Mouse (Mus musculus): ENCODE measurements at regions not wholly inside any gene's neighbourhood (a gene's known extent, or its start where the extent isn't known, plus 50 kb on each side); places are given as distances from the start of the nearest gene placed in this dataset.

- no peak overlapping the region for H3K4me2 ChIP-seq (replicated peaks)
- no peak overlapping the region for H3K27ac ChIP-seq
Observed at GRCm38 (mm10) chr14:66584699-66585098, 575.7 kb upstream of the Gulo start.

GRCm38 (mm10) chr14:66579904-66580492 lies 571.0 kb upstream of the Gulo start:
- H3K9ac ChIP-seq, result no peak overlapping the region
- no peaks in the 10 kb centered on the region for H3K36me3 ChIP-seq
- ATAC-seq, result no peak
- no peaks in the 10 kb centered on the region for H3K4me1 ChIP-seq (replicated peaks)
- WGBS, result 55% methylated on average over 6 of the region's 6 CpGs
- H3K27ac ChIP-seq, result no peak overlapping the region
- no peak overlapping the region for H3K4me2 ChIP-seq (replicated peaks)
- no peak overlapping the region for H3K4me3 ChIP-seq (replicated peaks)
- H3K27me3 ChIP-seq (replicated peaks), result no peaks in the 10 kb centered on the region
- no peaks in the 10 kb centered on the region for H3K9me3 ChIP-seq

More at GRCm38 (mm10) chr14:66584699-66585098, 575.7 kb upstream of the Gulo start:
- H3K4me3 ChIP-seq (replicated peaks), result no peak overlapping the region
- 81% methylated on average over 4 of the region's 4 CpGs for WGBS
- no peak for ATAC-seq
- H3K36me3 ChIP-seq, result no peaks in the 10 kb centered on the region
- H3K27me3 ChIP-seq (replicated peaks), result no peaks in the 10 kb centered on the region
- no peak overlapping the region for H3K9ac ChIP-seq
- H3K4me1 ChIP-seq (replicated peaks), result no peaks in the 10 kb centered on the region
- H3K9me3 ChIP-seq, result no peaks in the 10 kb centered on the region

DNA sequence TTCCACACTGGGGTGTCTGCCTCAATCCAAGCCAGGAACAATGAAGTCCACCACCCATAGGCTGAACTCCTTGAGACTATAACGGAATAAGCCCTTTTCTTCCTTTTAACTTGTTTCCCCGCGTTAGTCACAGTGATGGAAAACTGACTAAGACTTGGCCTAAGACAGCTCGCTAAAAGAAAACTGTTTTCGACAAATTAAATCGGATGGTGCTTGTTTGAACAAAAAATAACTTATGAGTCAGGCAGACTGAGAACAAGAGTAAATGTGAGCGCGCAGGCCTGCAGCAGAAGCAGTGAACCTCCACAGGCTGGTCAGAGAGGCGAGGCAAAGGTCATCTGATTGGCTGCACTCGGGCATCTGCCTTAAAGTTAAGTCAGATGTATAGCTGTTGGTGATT lies 557.6 kb upstream of the Gulo start:
- no peak overlapping the region for H3K27ac ChIP-seq
- no peak overlapping the region for H3K9ac ChIP-seq
- H3K4me2 ChIP-seq (replicated peaks), result no peak overlapping the region
- H3K27me3 ChIP-seq (replicated peaks), result no peaks in the 10 kb centered on the region
- H3K9me3 ChIP-seq, result no peaks in the 10 kb centered on the region
- no peak overlapping the region for H3K4me3 ChIP-seq (replicated peaks)
- H3K36me3 ChIP-seq, result no peaks in the 10 kb centered on the region
- ATAC-seq, result no peak
- WGBS, result 78% methylated on average over 10 of the region's 10 CpGs
- no peaks in the 10 kb centered on the region for H3K4me1 ChIP-seq (replicated peaks)

DNA sequence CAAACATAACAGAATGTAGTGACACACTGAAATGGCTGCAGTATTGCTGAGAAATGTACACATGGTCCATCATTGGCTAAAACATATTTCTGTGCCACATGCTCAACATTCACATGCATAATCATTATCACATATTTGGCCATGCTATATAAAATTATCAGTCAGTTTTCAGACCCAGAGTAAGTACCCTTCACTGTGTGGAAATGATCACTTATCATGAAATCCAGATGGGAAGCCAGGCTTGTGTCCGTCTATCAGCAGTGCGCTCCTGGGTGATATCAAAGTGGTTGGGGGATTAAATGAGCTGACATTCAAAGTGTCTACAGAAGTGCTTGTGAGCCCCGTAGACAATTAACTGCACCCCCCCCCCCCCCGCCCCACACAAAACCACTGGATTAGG lies 553.7 kb upstream of the Gulo start:
- H3K4me3 ChIP-seq (replicated peaks), result no peak overlapping the region
- H3K4me1 ChIP-seq (replicated peaks), result no peaks in the 10 kb centered on the region
- no peak overlapping the region for H3K4me2 ChIP-seq (replicated peaks)
- H3K27ac ChIP-seq, result no peak overlapping the region
- no peaks in the 10 kb centered on the region for H3K36me3 ChIP-seq
- ATAC-seq, result no peak
- no peaks in the 10 kb centered on the region for H3K9me3 ChIP-seq
- H3K9ac ChIP-seq, result no peak overlapping the region
- WGBS, result 83% methylated on average over 4 of the region's 4 CpGs
- no peaks in the 10 kb centered on the region for H3K27me3 ChIP-seq (replicated peaks)

GRCm38 (mm10) chr14:66561715-66562114 lies 552.7 kb upstream of the Gulo start:
- Histone ChIP-seq H3K27ac (no peak overlapping the region), H3K9ac (no peak overlapping the region), H3K36me3 (no peaks in the 10 kb centered on the region), H3K4me1 (replicated peaks) (no peaks in the 10 kb centered on the region), H3K4me3 (replicated peaks) (no peak overlapping the region), H3K9me3 (no peaks in the 10 kb centered on the region), H3K27me3 (replicated peaks) (no peaks in the 10 kb centered on the region), H3K4me2 (replicated peaks) (no peak overlapping the region)
- no peak for ATAC-seq
- 81% methylated on average over 3 of the region's 3 CpGs for WGBS

DNA sequence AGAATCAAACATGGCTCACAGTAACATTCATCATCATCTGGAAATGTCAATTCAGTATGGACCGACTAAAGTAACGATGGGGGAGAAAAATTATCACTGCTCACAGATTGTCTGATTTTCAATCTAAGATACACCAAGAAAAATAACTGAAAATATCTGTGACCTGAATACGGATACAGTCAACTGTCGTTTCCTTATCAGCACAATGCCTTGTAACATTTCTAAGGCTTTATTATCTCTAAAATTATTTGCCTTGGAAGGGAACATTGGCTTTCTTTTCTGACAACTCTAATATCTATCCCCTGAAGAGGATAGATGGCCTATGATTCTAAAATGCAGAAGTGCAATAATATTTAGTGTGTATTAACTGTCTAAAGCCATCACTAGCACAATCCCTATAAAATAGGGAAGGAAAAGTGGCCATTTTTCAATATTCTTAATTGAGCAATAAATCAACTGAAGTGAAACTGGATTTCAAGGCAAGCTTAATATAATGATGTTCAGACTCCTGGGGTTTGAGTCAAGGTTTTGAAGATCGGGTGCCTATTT lies 552.1 kb upstream of the Gulo start:
- H3K9me3 ChIP-seq, result no peaks in the 10 kb centered on the region
- H3K36me3 ChIP-seq, result no peaks in the 10 kb centered on the region
- ATAC-seq, result no peak
- no peak overlapping the region for H3K4me2 ChIP-seq (replicated peaks)
- H3K27ac ChIP-seq, result no peak overlapping the region
- no peaks in the 10 kb centered on the region for H3K27me3 ChIP-seq (replicated peaks)
- H3K9ac ChIP-seq, result no peak overlapping the region
- no peaks in the 10 kb centered on the region for H3K4me1 ChIP-seq (replicated peaks)
- 90% methylated on average over 5 of the region's 5 CpGs for WGBS
- no peak overlapping the region for H3K4me3 ChIP-seq (replicated peaks)

- Histone ChIP-seq H3K4me3 (replicated peaks) (no peak overlapping the region), H3K27me3 (replicated peaks) (no peaks in the 10 kb centered on the region), H3K4me2 (replicated peaks) (no peak overlapping the region), H3K36me3 (no peaks in the 10 kb centered on the region), H3K9me3 (no peaks in the 10 kb centered on the region), H3K9ac (no peak overlapping the region), H3K27ac (no peak overlapping the region), H3K4me1 (replicated peaks) (no peaks in the 10 kb centered on the region)
- no peak for ATAC-seq
- 92% methylated on average over 5 of the region's 5 CpGs for WGBS
Observed at GRCm38 (mm10) chr14:66558393-66558792, 549.4 kb upstream of the Gulo start.

DNA sequence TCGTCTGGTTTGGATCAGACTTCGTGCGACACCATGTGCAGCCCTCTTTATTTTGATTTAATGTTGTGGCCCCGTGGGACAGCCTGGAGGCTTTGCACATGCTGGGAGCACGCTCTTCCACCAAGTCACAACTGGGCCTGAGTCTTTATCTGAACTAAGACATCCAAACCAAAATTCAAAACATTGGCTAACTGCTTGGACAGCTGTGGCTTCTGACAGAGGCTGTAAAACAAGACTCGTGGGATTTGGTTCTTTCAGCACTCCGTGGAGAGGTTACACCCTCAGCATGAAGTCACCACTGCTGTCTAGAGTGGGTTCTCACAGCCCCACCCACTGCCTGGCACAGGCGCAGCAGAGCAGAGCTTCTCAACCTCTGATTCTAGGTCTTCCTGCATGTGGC lies 548.6 kb upstream of the Gulo start:
- no peak overlapping the region for H3K4me2 ChIP-seq (replicated peaks)
- 65% methylated on average over 8 of the region's 8 CpGs for WGBS
- no peak overlapping the region for H3K9ac ChIP-seq
- no peak overlapping the region for H3K27ac ChIP-seq
- no peaks in the 10 kb centered on the region for H3K9me3 ChIP-seq
- ATAC-seq, result no peak
- H3K27me3 ChIP-seq (replicated peaks), result no peaks in the 10 kb centered on the region
- no peaks in the 10 kb centered on the region for H3K4me1 ChIP-seq (replicated peaks)
- no peaks in the 10 kb centered on the region for H3K36me3 ChIP-seq
- no peak overlapping the region for H3K4me3 ChIP-seq (replicated peaks)

DNA sequence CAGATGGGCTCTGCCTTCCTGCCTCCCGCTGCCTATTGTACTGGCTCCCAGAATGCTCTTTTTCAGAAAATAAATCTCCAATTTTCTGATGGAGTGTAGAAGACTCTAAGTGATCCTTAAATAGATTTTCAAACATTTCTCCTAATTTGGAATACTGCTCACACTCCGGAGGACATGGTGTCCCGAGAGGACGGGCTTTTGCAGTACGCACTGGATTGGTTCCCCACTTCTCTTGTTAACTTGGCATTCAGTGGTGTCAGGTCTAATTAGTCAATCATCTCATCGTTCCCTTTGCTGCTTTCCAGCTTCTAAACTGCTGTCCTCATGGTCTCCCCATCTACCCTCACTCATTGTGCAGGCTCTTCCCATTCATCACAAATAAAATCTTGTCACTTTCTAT lies 529.5 kb upstream of the Gulo start:
- Histone ChIP-seq H3K27me3 (replicated peaks) (no peaks in the 10 kb centered on the region), H3K4me2 (replicated peaks) (no peak overlapping the region), H3K9me3 (no peaks in the 10 kb centered on the region), H3K27ac (no peak overlapping the region), H3K9ac (no peak overlapping the region), H3K4me1 (replicated peaks) (no peaks in the 10 kb centered on the region), H3K36me3 (no peaks in the 10 kb centered on the region), H3K4me3 (replicated peaks) (no peak overlapping the region)
- WGBS, result 89% methylated on average over 6 of the region's 6 CpGs
- no peak for ATAC-seq

GRCm38 (mm10) chr14:66534671-66535070 lies 525.7 kb upstream of the Gulo start:
- WGBS, result 50% methylated on average over 1 of the region's 1 CpGs
- Histone ChIP-seq H3K9ac (no peak overlapping the region), H3K27me3 (replicated peaks) (no peaks in the 10 kb centered on the region), H3K4me3 (replicated peaks) (no peak overlapping the region), H3K36me3 (no peaks in the 10 kb centered on the region), H3K27ac (no peak overlapping the region), H3K4me1 (replicated peaks) (no peaks in the 10 kb centered on the region), H3K9me3 (no peaks in the 10 kb centered on the region), H3K4me2 (replicated peaks) (no peak overlapping the region)
- no peak for ATAC-seq

DNA sequence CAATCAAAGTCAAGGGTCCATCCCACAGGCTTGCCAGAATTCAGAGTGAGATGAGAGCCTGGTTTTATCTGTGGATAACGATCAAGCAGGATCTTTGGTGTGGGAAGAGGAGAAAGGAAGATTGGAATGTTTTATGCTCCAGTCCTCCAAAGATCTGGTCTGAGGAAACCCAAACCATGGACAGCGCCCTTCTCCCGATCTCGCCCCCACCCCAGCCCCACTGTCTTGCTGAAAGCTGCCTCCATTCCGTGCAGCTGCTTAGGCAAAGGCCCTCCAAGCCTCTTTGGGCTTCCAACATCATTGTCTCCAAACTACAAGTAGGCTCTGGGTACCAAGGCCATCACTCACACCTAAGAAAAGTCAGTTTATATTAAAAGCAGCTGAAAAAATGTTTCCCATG lies 519.1 kb upstream of the Gulo start:
- no peak overlapping the region for H3K27ac ChIP-seq
- H3K9ac ChIP-seq, result no peak overlapping the region
- H3K27me3 ChIP-seq (replicated peaks), result no peaks in the 10 kb centered on the region
- ATAC-seq, result no peak
- H3K36me3 ChIP-seq, result no peaks in the 10 kb centered on the region
- no peak overlapping the region for H3K4me2 ChIP-seq (replicated peaks)
- no peak overlapping the region for H3K4me3 ChIP-seq (replicated peaks)
- WGBS, result 26% methylated on average over 5 of the region's 5 CpGs
- H3K4me1 ChIP-seq (replicated peaks), result no peaks in the 10 kb centered on the region
- H3K9me3 ChIP-seq, result no peaks in the 10 kb centered on the region

DNA sequence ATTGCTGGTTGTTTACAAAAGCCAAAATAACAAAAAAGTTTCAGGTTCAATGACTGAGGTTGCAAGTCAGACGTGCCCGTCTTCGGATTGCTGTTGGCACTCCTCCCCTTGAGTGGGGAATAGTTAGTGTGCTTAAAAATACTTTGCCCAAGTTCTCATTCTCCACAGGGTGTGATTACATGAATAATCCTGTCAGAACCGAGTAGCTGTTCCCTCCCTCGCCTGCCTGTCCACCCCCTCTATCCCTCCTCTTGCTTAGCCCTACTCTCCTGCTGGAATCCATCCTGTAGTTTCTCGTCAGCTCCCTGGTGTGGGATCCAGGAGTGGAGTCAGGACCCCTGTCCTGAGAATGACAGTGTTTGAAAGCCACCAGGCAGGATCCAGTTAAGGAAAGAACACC lies 518.1 kb upstream of the Gulo start:
- Histone ChIP-seq H3K4me2 (replicated peaks) (no peak overlapping the region), H3K4me1 (replicated peaks) (no peaks in the 10 kb centered on the region), H3K4me3 (replicated peaks) (no peak overlapping the region), H3K27me3 (replicated peaks) (no peaks in the 10 kb centered on the region), H3K9ac (no peak overlapping the region), H3K9me3 (no peaks in the 10 kb centered on the region), H3K36me3 (no peaks in the 10 kb centered on the region), H3K27ac (no peak overlapping the region)
- no peak for ATAC-seq
- WGBS, result 64% methylated on average over 6 of the region's 6 CpGs

- no peak for ATAC-seq
- Histone ChIP-seq H3K4me3 (replicated peaks) (no peak overlapping the region), H3K4me1 (replicated peaks) (no peaks in the 10 kb centered on the region), H3K27ac (no peak overlapping the region), H3K9me3 (no peaks in the 10 kb centered on the region), H3K36me3 (no peaks in the 10 kb centered on the region), H3K27me3 (replicated peaks) (no peaks in the 10 kb centered on the region), H3K9ac (no peak overlapping the region), H3K4me2 (replicated peaks) (no peak overlapping the region)
- WGBS, result 76% methylated on average over 6 of the region's 6 CpGs
Observed at GRCm38 (mm10) chr14:66522856-66523400, 513.9 kb upstream of the Gulo start.

All from intestine, embryonic 15.5 days (tissue).